Mouse (Mus musculus): ENCODE data around the gene Fscn1.

DNA sequence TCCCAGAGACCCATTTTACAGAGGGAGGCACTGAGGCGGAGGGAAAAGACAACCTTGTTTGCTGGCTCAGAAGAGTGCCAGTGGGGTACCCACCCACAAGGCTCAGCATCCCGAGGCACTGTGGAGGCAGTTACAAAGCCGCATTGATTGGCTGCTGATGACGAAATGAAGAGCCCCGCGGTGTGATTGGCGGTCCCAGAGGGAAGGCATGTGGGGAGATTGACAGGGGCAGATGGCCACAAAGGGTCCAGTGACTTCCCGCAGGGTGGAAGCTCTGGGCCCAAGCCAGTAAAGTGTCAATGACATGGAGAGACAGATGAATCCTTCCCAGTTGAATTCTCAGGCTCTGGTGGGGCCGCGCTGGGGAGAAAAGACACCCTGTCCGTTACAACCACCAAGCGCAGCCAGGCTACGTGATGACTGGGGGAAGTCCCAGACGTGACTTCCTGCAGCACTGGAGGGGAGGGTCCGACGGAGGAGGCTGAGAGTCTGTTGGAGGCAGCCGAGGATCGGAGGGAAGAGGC, 14.5 kb downstream of the Fscn1 start:
- TF ChIP-seq CTCF (IDR thresholded peaks at IDR 0.05; ENCODE audit: low read depth) (no peak), EP300 (IDR thresholded peaks at IDR 0.05; ENCODE audit: low read depth) (no peak)
